Mouse (Mus musculus): Measurements from ENCODE around the gene Scgb2b19.
"Not testable (repeated sequence)": the region's sequence is repeated elsewhere in the genome, so short reads cannot be mapped to it uniquely, and the experiment has no call there.

The Scgb2b19 gene

DNA sequence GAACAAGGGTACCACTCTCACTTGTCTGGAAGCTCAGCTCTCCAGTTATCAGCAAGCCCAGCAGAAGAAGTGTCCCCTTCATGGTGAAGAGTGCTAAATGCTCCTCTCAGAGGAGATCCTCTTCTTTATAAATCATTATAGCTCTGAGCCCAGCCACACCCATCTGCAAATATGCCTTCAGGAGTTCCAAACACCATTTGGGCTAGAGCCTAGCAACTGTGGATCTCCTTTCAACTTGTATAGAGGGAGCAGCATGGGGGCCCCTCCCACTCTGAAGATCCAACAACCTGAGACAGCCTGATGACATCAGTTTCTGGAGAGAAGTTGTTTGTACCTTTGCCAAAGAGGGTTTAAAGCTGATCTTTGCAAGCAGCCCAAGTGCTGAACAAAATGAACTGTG lies at the start of gene Scgb2b19:
Gene Scgb2b19, minus strand, starts transcription at position 101 of the 400 bp plus-strand sequence.
- not testable (repeated sequence) for DNase-seq

DNA sequence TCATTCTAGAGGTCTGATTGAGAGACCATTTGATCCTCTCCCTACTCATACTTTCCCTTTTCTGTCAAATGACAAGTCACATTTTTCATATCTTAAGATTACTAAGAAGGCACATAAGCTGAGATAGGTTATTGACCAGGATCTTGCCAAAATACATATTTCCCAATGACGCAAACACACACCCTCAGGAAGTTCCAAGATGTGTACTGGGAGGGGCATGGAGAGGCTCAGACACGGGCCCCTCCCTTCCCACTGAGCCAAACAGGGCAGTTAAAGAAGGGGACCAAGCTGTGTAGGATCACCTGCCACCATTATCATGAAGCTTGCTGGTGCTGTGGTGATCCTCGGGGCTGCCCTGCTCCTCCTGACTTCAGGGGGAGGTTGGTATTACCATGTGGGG lies 6.9 kb upstream of the Scgb2b19 start, which contains the start of gene Scgb1b19:
Gene Scgb1b19, plus strand, starts transcription at position 301 of the 400 bp plus-strand sequence.
- DNase-seq, result not testable (repeated sequence)

All from spleen, adult 18-20 months (tissue).